Mouse (Mus musculus): ENCODE measurements around the gene Kctd7. TPM values are rescaled to one million over a fixed set of nuclear protein-coding genes. Genes with fewer than 3 reads are reported as not detected.

Kctd7 gene
- polyA plus RNA-seq, 1 experiment: 12.0 TPM

- 76% methylated on average over 5 of the region's 5 CpGs for WGBS
- H3K4me1 ChIP-seq (ENCODE audit: control insufficient read depth, insufficient read depth, low read length): peaks cover 9% of the 10 kb centered on the region
- no peak for TF ChIP-seq CTCF (IDR thresholded peaks at IDR 0.05; ENCODE audit: insufficient read depth, low read length)
- TF ChIP-seq POLR2A (IDR thresholded peaks at IDR 0.05; ENCODE audit: borderline replicate concordance, extremely low read depth, low read depth, low read length): no peak
- no peak overlapping the region for H3K4me3 ChIP-seq (replicated peaks; ENCODE audit: extremely low read depth, low read depth, low read length)
- no peak for DNase-seq
Observed at GRCm38 (mm10) chr5:130141138-130141537, 3.5 kb upstream of the Kctd7 start.

DNA sequence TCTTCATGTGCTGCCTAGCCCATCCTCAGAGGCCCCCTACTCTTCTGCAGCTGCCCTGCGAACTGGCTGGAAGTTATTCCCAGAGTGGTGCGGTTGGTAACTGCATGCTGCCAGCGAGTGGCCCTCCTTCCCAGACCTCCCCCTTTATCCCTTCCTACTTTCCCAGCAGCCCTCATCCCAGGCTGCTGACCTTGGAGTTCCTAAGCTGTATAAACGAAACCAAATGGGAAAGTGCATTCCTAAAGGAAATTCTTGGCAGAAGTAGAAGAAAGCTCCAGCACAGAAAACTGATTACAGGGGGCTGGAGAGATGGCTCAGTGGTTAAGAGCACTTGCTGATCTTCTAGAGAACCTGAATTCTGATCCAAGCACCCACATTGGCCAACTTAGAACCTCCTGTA lies 2.6 kb upstream of the Kctd7 start:
- no peak for DNase-seq
- H3K4me1 ChIP-seq (ENCODE audit: control insufficient read depth, insufficient read depth, low read length): peaks cover 9% of the 10 kb centered on the region
- no peak overlapping the region for H3K4me3 ChIP-seq (replicated peaks; ENCODE audit: extremely low read depth, low read depth, low read length)
- WGBS: 53% methylated on average over 4 of the region's 4 CpGs
- TF ChIP-seq POLR2A (IDR thresholded peaks at IDR 0.05; ENCODE audit: borderline replicate concordance, extremely low read depth, low read depth, low read length) (no peak), CTCF (IDR thresholded peaks at IDR 0.05; ENCODE audit: insufficient read depth, low read length) (no peak)

DNA sequence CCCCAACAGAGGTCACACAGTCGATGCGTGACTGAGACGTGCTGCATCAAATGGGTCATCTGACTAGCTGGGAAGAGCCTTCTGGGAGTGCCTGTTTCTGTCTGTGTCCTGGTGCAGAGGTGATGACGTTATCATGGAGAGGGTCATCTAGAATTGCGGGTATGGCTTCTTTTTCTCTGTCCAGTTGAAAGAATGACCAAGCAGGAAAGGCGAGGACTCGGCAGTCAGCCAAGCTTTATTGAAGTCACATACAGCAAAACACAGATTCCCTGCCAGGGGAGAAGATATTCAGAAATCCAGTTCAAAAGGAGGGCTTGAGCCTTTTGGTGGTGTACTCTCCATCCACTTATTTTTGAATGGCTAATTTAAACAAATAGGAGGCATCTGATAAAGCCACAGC lies 1.6 kb upstream of the Kctd7 start:
- DNase-seq: no peak
- no peak overlapping the region for H3K4me3 ChIP-seq (replicated peaks; ENCODE audit: extremely low read depth, low read depth, low read length)
- H3K4me1 ChIP-seq (ENCODE audit: control insufficient read depth, insufficient read depth, low read length): peaks cover 9% of the 10 kb centered on the region
- WGBS: 84% methylated on average over 7 of the region's 7 CpGs
- TF ChIP-seq POLR2A (IDR thresholded peaks at IDR 0.05; ENCODE audit: borderline replicate concordance, extremely low read depth, low read depth, low read length) (no peak), CTCF (IDR thresholded peaks at IDR 0.05; ENCODE audit: insufficient read depth, low read length) (no peak)

GRCm38 (mm10) chr5:130143977-130144333 lies 706 bp upstream of the Kctd7 start:
- peaks cover 9% of the 10 kb centered on the region for H3K4me1 ChIP-seq (ENCODE audit: control insufficient read depth, insufficient read depth, low read length)
- peak overlapping the region; percentile 75 for H3K4me3 ChIP-seq (replicated peaks; ENCODE audit: extremely low read depth, low read depth, low read length)
- TF ChIP-seq POLR2A (IDR thresholded peaks at IDR 0.05; ENCODE audit: borderline replicate concordance, extremely low read depth, low read depth, low read length) (no peak), CTCF (IDR thresholded peaks at IDR 0.05; ENCODE audit: insufficient read depth, low read length) (no peak)
- DNase-seq: no peak
- WGBS: 3% methylated on average over 20 of the region's 20 CpGs

GRCm38 (mm10) chr5:130145961-130146360 lies 1.3 kb downstream of the Kctd7 start:
- no peak for DNase-seq
- no peak overlapping the region for H3K4me3 ChIP-seq (replicated peaks; ENCODE audit: extremely low read depth, low read depth, low read length)
- peaks cover 12% of the 10 kb centered on the region for H3K4me1 ChIP-seq (ENCODE audit: control insufficient read depth, insufficient read depth, low read length)
- WGBS: 62% methylated on average over 8 of the region's 8 CpGs
- TF ChIP-seq CTCF (IDR thresholded peaks at IDR 0.05; ENCODE audit: insufficient read depth, low read length): no peak
- no peak for TF ChIP-seq POLR2A (IDR thresholded peaks at IDR 0.05; ENCODE audit: borderline replicate concordance, extremely low read depth, low read depth, low read length)

GRCm38 (mm10) chr5:130149726-130150310 lies 5.2 kb downstream of the Kctd7 start:
- DNase-seq: no peak
- peaks cover 8% of the 10 kb centered on the region for H3K4me1 ChIP-seq (ENCODE audit: control insufficient read depth, insufficient read depth, low read length)
- 58% methylated on average over 7 of the region's 7 CpGs for WGBS
- TF ChIP-seq CTCF (IDR thresholded peaks at IDR 0.05; ENCODE audit: insufficient read depth, low read length) (no peak), POLR2A (IDR thresholded peaks at IDR 0.05; ENCODE audit: borderline replicate concordance, extremely low read depth, low read depth, low read length) (no peak)
- H3K4me3 ChIP-seq (replicated peaks; ENCODE audit: extremely low read depth, low read depth, low read length): no peak overlapping the region

GRCm38 (mm10) chr5:130154286-130154685 lies 9.6 kb downstream of the Kctd7 start:
- DNase-seq: no peak
- Histone ChIP-seq H3K4me3 (replicated peaks; ENCODE audit: extremely low read depth, low read depth, low read length) (no peak overlapping the region), H3K4me1 (ENCODE audit: control insufficient read depth, insufficient read depth, low read length) (peaks cover 6% of the 10 kb centered on the region)
- TF ChIP-seq CTCF (IDR thresholded peaks at IDR 0.05; ENCODE audit: insufficient read depth, low read length) (no peak), POLR2A (IDR thresholded peaks at IDR 0.05; ENCODE audit: borderline replicate concordance, extremely low read depth, low read depth, low read length) (no peak)
- WGBS: 81% methylated on average over 2 of the region's 2 CpGs

DNA sequence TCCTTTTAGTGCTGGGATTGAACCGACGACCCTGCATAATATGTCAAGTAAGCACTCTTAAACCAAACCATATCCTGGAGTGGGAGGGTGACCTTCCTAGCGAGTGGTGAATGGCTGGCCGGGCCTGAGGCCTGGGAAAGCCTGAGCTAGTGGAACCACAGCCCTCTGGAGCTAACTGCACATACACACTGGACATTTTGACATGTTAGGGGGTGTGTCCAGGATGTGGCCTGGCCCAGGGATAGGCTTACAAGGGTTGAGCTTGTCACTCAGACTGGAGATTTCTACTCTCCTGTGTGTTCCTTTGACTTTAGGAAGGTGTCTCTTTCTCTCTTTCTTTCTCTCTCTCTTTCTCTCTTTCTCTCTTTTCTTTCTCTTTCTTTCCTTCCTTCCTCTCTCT lies 13.9 kb downstream of the Kctd7 start:
- WGBS: 81% methylated on average over 4 of the region's 4 CpGs
- TF ChIP-seq CTCF (IDR thresholded peaks at IDR 0.05; ENCODE audit: insufficient read depth, low read length) (no peak), POLR2A (IDR thresholded peaks at IDR 0.05; ENCODE audit: borderline replicate concordance, extremely low read depth, low read depth, low read length) (no peak)
- DNase-seq: no peak
- H3K4me1 ChIP-seq (ENCODE audit: control insufficient read depth, insufficient read depth, low read length): peaks cover 3% of the 10 kb centered on the region; the same call in 1 of the 2 replicates
- no peak overlapping the region for H3K4me3 ChIP-seq (replicated peaks; ENCODE audit: extremely low read depth, low read depth, low read length)

DNA sequence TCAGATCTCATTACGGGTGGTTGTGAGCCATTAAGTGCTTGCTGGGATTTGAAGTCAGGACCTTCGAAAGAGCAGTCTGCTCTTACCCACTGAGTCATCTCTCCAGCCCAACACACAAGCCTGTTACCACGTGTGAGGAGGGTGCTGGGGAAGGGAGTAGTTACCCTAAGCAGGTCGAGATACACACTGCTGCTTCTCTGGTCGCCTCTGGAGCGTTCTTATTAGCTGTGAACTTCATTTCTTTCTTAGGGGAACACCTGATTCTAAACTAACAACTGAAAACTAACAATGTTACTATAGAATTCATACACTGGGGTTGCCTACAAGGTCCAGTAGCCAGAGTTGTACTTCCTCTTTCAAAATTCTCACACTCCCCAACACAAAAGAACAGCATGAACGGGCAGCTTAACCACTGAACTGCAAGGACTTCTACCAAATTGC lies 15.1 kb downstream of the Kctd7 start:
- WGBS: 49% methylated on average over 7 of the region's 7 CpGs
- Histone ChIP-seq H3K4me1 (ENCODE audit: control insufficient read depth, insufficient read depth, low read length) (peaks cover 3% of the 10 kb centered on the region; the same call in 1 of the 2 replicates), H3K4me3 (replicated peaks; ENCODE audit: extremely low read depth, low read depth, low read length) (no peak overlapping the region)
- DNase-seq: no peak
- TF ChIP-seq POLR2A (IDR thresholded peaks at IDR 0.05; ENCODE audit: borderline replicate concordance, extremely low read depth, low read depth, low read length): no peak
- no peak for TF ChIP-seq CTCF (IDR thresholded peaks at IDR 0.05; ENCODE audit: insufficient read depth, low read length)

DNA sequence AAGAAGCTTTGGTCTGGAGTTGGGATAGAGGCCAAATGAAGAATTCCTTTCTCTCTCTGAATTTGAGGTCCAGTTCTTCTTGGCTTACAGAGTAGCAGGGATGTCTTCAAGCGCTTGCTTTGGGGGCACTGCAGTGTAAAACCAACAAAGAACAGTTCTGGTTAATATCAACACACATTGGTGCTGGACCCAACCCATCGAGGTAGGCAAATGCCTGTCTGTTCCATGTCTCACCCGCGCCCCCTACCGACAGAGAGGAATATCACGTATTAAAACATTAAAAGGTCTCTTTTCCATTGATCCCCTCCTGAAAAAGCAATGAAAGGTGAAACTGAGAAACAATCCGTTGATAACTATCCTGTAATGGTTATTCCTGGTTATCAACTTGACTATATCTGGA lies 19.0 kb downstream of the Kctd7 start:
- DNase-seq: peak; percentile 73
- TF ChIP-seq CTCF (IDR thresholded peaks at IDR 0.05; ENCODE audit: insufficient read depth, low read length) (peak; percentile 84), POLR2A (IDR thresholded peaks at IDR 0.05; ENCODE audit: borderline replicate concordance, extremely low read depth, low read depth, low read length) (no peak)
- no peak overlapping the region for H3K4me3 ChIP-seq (replicated peaks; ENCODE audit: extremely low read depth, low read depth, low read length)
- H3K4me1 ChIP-seq (ENCODE audit: control insufficient read depth, insufficient read depth, low read length): no peaks in the 10 kb centered on the region
- WGBS: 3% methylated on average over 7 of the region's 7 CpGs
